Mouse (Mus musculus) liver, postnatal 0 days (tissue): ENCODE measurements around the gene Snx1.

Experiments used
- CTCF ChIP-seq: sonication (generic); IDR thresholded peaks from 2 replicates; pipeline ENCODE4 v1.5.1; 2016; ENCODE audit warnings: antibody characterized with exemption, low read depth
- EP300 ChIP-seq: IDR thresholded peaks from 2 replicates; pipeline ENCODE4 v1.6.1; 2016; ENCODE audit warnings: antibody characterized with exemption, low read depth, mild to moderate bottlenecking

GRCm38 (mm10) chr9:66043241-66043640 is 83.1 kb downstream of the Snx1 start:
- TF ChIP-seq CTCF (no peak), EP300 (no peak)
